In genomic region chrX:166886417-166886816, GRCm38 (mm10) we compare ENCODE assay signal across 28 mouse cellular contexts.
A peak's percentile ranks its signal among the peaks of the same experiment; 100 is the strongest.
DNase-seq lines count a peak whose midpoint lies in the region; ATAC-seq and TF ChIP-seq lines count a peak whose summit lies in the region.
"Had no signal": no experiment of that assay in that cellular context is flagged by ENCODE, and none has a peak within 500 bp of the region (broad histone marks: within the 10 kb centered on the region; RNA-seq: fewer than 3 reads in every experiment).

No protein-coding gene starts in this region.

- H3K9me3 ChIP-seq in intestine, embryonic 16.5 days (ENCODE audit: control insufficient read depth, low read length): no peaks in the 10 kb centered on the region
- H3K9me3 ChIP-seq in intestine, postnatal 0 days (ENCODE audit: control insufficient read depth): no peaks in the 10 kb centered on the region
- no peaks in the 10 kb centered on the region for H3K9me3 ChIP-seq in liver, embryonic 11.5 days (ENCODE audit: control insufficient read depth, low read length)
- no peaks in the 10 kb centered on the region for H3K9me3 ChIP-seq in liver, postnatal 0 days (ENCODE audit: low read length)
- H3K9me3 ChIP-seq: embryonic facial prominence, embryonic 13.5 days; embryonic facial prominence, embryonic 15.5 days; forebrain, embryonic 10.5 days; forebrain, embryonic 12.5 days; G1E had no signal

- TF ChIP-seq EP300 in liver, postnatal 0 days (IDR thresholded peaks at IDR 0.05; ENCODE audit: low read depth): no peak

- no peak for TF ChIP-seq CTCF in intestine, postnatal 0 days (IDR thresholded peaks at IDR 0.05; ENCODE audit: low read depth)
- no peak for TF ChIP-seq CTCF in liver, postnatal 0 days (IDR thresholded peaks at IDR 0.05; ENCODE audit: low read depth)

- ATAC-seq in intestine, embryonic 16.5 days: 0 out of 2 replicates have a peak, but pooled peaks have one; percentile 59
- ATAC-seq in intestine, postnatal 0 days: no peak; the same call in 1 of the 2 replicates
- ATAC-seq in liver, embryonic 11.5 days (replicated peaks; ENCODE audit: low FRiP score): 0 out of 2 replicates have a peak, but pooled peaks have one; percentile 15
- peak; percentile 88 for ATAC-seq in liver, postnatal 0 days
- ATAC-seq: activated CD4-positive, CD25-positive, alpha-beta regulatory T cell, adult 4 months; CD4-positive, CD25-positive, alpha-beta regulatory T cell, adult 4 months; forebrain, embryonic 14.5 days; forebrain, embryonic 16.5 days; Patski had no signal

- no peak overlapping the region for H3K9ac ChIP-seq in intestine, embryonic 16.5 days (ENCODE audit: low read depth, low read length)
- H3K9ac ChIP-seq in intestine, postnatal 0 days (ENCODE audit: low read depth, low read length): no peak overlapping the region
- no peak overlapping the region for H3K9ac ChIP-seq in liver, embryonic 11.5 days (ENCODE audit: low read depth, low read length)
- no peak overlapping the region for H3K9ac ChIP-seq in liver, postnatal 0 days (replicated peaks)
- H3K9ac ChIP-seq: embryonic facial prominence, embryonic 13.5 days; embryonic facial prominence, embryonic 15.5 days; forebrain, embryonic 12.5 days had no signal

- no peak overlapping the region for H3K4me2 ChIP-seq in intestine, embryonic 16.5 days (ENCODE audit: low read depth, low read length)
- H3K4me2 ChIP-seq in intestine, postnatal 0 days (replicated peaks; ENCODE audit: low read depth): no peak overlapping the region
- no peak overlapping the region for H3K4me2 ChIP-seq in liver, embryonic 11.5 days
- H3K4me2 ChIP-seq in liver, postnatal 0 days (ENCODE audit: low read depth, low read length): no peak overlapping the region
- H3K4me2 ChIP-seq: embryonic facial prominence, embryonic 13.5 days; embryonic facial prominence, embryonic 15.5 days; forebrain, embryonic 12.5 days had no signal

- H3K27ac ChIP-seq in intestine, embryonic 16.5 days (ENCODE audit: low read length): no peak overlapping the region
- H3K27ac ChIP-seq in intestine, postnatal 0 days (ENCODE audit: low read depth, low read length): no peak overlapping the region
- H3K27ac ChIP-seq in liver, embryonic 11.5 days (ENCODE audit: low read depth, low read length): no peak overlapping the region
- H3K27ac ChIP-seq in liver, postnatal 0 days (ENCODE audit: low read depth): no peak overlapping the region; the same call in 1 of the 2 replicates
- H3K27ac ChIP-seq: embryonic facial prominence, embryonic 13.5 days; embryonic facial prominence, embryonic 15.5 days; forebrain, embryonic 10.5 days; forebrain, embryonic 12.5 days had no signal

- H3K4me1 ChIP-seq in intestine, embryonic 16.5 days (ENCODE audit: control insufficient read depth, insufficient read depth, low read length): no peaks in the 10 kb centered on the region
- H3K4me1 ChIP-seq in intestine, postnatal 0 days (replicated peaks; ENCODE audit: control insufficient read depth, insufficient read depth, low read length): no peaks in the 10 kb centered on the region
- H3K4me1 ChIP-seq in liver, embryonic 11.5 days (replicated peaks; ENCODE audit: control insufficient read depth, insufficient read depth, low read length): no peaks in the 10 kb centered on the region
- no peaks in the 10 kb centered on the region for H3K4me1 ChIP-seq in liver, postnatal 0 days (ENCODE audit: insufficient read depth)
- H3K4me1 ChIP-seq: embryonic facial prominence, embryonic 13.5 days; embryonic facial prominence, embryonic 15.5 days; forebrain, embryonic 10.5 days; forebrain, embryonic 12.5 days had no signal

- H3K36me3 ChIP-seq in intestine, embryonic 16.5 days (ENCODE audit: control insufficient read depth, insufficient read depth, low read length): no peaks in the 10 kb centered on the region
- no peaks in the 10 kb centered on the region for H3K36me3 ChIP-seq in intestine, postnatal 0 days (ENCODE audit: control insufficient read depth, insufficient read depth)
- H3K36me3 ChIP-seq in liver, embryonic 11.5 days (ENCODE audit: control insufficient read depth, insufficient read depth, low read length): no peaks in the 10 kb centered on the region
- H3K36me3 ChIP-seq in liver, postnatal 0 days (replicated peaks; ENCODE audit: insufficient read depth, low read length): no peaks in the 10 kb centered on the region
- H3K36me3 ChIP-seq: embryonic facial prominence, embryonic 13.5 days; embryonic facial prominence, embryonic 15.5 days; forebrain, embryonic 10.5 days; forebrain, embryonic 12.5 days; G1E had no signal

- H3K4me3 ChIP-seq in intestine, embryonic 16.5 days (ENCODE audit: low read length): no peak overlapping the region
- no peak overlapping the region for H3K4me3 ChIP-seq in intestine, postnatal 0 days (ENCODE audit: low read depth, low read length)
- no peak overlapping the region for H3K4me3 ChIP-seq in liver, embryonic 11.5 days (ENCODE audit: low read depth, low read length)
- no peak overlapping the region for H3K4me3 ChIP-seq in liver, postnatal 0 days (ENCODE audit: low read depth, low read length)
- H3K4me3 ChIP-seq: embryonic facial prominence, embryonic 13.5 days; embryonic facial prominence, embryonic 15.5 days; erythroblast, embryonic 14.5 days; forebrain, embryonic 10.5 days; forebrain, embryonic 12.5 days had no signal

- 0 out of 2 replicates have a peak, but pooled peaks cover 3% of the 10 kb centered on the region for H3K27me3 ChIP-seq in intestine, embryonic 16.5 days (replicated peaks; ENCODE audit: control insufficient read depth, insufficient read depth, low read length)
- no peaks in the 10 kb centered on the region for H3K27me3 ChIP-seq in intestine, postnatal 0 days (replicated peaks; ENCODE audit: control insufficient read depth, insufficient read depth, low read length)
- no peaks in the 10 kb centered on the region; the same call in 1 of the 2 replicates for H3K27me3 ChIP-seq in liver, embryonic 11.5 days (replicated peaks; ENCODE audit: control insufficient read depth, insufficient read depth, low read length)
- H3K27me3 ChIP-seq in liver, postnatal 0 days (ENCODE audit: insufficient read depth, low read length): no peaks in the 10 kb centered on the region
- H3K27me3 ChIP-seq: CH12.LX had no signal

- DNase-seq in liver, embryonic 11.5 days (ENCODE audit: low spot score): no peak
- no peak for DNase-seq in liver
- DNase-seq in liver, postnatal 0 days: no peak
- no peak for DNase-seq in embryo, embryonic 10.5 days (ENCODE audit: low spot score)
- DNase-seq: adrenal gland, adult 8-10 months; adrenal gland, postnatal 14 days; adrenal gland, postnatal 36 days; B cell, adult 2 months; cerebellum, adult 11-12 months; cerebellum, adult 2 months; cerebellum, adult 9-10 months; cerebellum, postnatal 10 days; cerebellum, postnatal 25 days; embryo, embryonic 11 days had no signal
